Mouse (Mus musculus) liver, adult 2 months (tissue): ENCODE measurements around the gene Smarcc1. TPM values are rescaled to one million over a fixed set of nuclear protein-coding genes. Genes with fewer than 3 reads are reported as not detected.

Experiments
- DNase-seq: peaks from one replicate; pipeline ENCODE4 v3.0.0-alpha.2; 2011; ENCODE audit warnings: low read depth, low spot score; ENCODE audit errors: extremely low read depth
- H3K27ac ChIP-seq: fragments of 200-500 bp; replicated peaks from 2 replicates; pipeline ENCODE4 v1.5.1; 2012; ENCODE audit warnings: low read depth, mild to moderate bottlenecking, control low read depth, inconsistent platforms, low read length; ENCODE audit not compliant: insufficient read depth
- H3K27me3 ChIP-seq: fragments of 200-500 bp; 2 replicates; pipeline ENCODE4 v1.6.1; 2012; ENCODE audit warnings: mild to moderate bottlenecking, moderate library complexity, low read length, inconsistent platforms; ENCODE audit not compliant: control insufficient read depth, insufficient read depth
- H3K36me3 ChIP-seq: fragments of 200-500 bp; 2 replicates; pipeline ENCODE4 v1.6.1; 2012; ENCODE audit warnings: low read length, inconsistent platforms; ENCODE audit not compliant: control insufficient read depth, insufficient read depth
- H3K4me1 ChIP-seq: fragments of 200-500 bp; 2 replicates; pipeline ENCODE4 v1.6.1; 2011; ENCODE audit warnings: low read length; ENCODE audit not compliant: control insufficient read depth, insufficient read depth
- H3K4me3 ChIP-seq: fragments of 200-500 bp; 2 replicates; pipeline ENCODE4 v1.5.1; 2011; ENCODE audit warnings: low read depth, mild to moderate bottlenecking, control low read depth, low read length, moderate library complexity; ENCODE audit not compliant: insufficient read depth
- H3K79me2 ChIP-seq: fragments of 200-500 bp; 2 replicates; pipeline ENCODE4 v1.6.1; 2012; ENCODE audit warnings: inconsistent platforms, mild to moderate bottlenecking, low read length, moderate library complexity; ENCODE audit not compliant: control insufficient read depth, insufficient read depth
- H3K9ac ChIP-seq: fragments of 200-500 bp; 2 replicates; pipeline ENCODE4 v1.6.1; 2012; ENCODE audit warnings: low read depth, mild to moderate bottlenecking, control low read depth, inconsistent platforms, low read length
- CTCF ChIP-seq: fragments of 200-500 bp; IDR thresholded peaks from 2 replicates; pipeline ENCODE4 v1.5.1; 2011; ENCODE audit warnings: low read depth, low read length, control low read depth
- POLR2A ChIP-seq: fragments of 200-500 bp; IDR thresholded peaks from 2 replicates; pipeline ENCODE4 v1.6.1; 2011; ENCODE audit warnings: low read length, control low read depth; ENCODE audit not compliant: insufficient read depth; ENCODE audit errors: extremely low read depth
- WGBS: fragments of 180-500 bp; shearing (Covaris S2); methylation state at CpG from one replicate; pipeline ENCODE4 v1.1.7; 2018; 5-methylcytosine and 5-hydroxymethylcytosine counted together
- polyA plus RNA-seq: library from polyadenylated mRNA; depleted of rRNA; stranded (reverse); fragments of >200 nt; gene quantifications from 2 replicates; pipeline ENCODE4 v1.2.3, GENCODE M21; 2012
- total RNA-seq: library from RNA; depleted of rRNA; stranded (reverse); fragments of >200 nt; gene quantifications from 2 replicates; pipeline ENCODE4 v1.2.3, GENCODE M21; 2014

Smarcc1 gene
- total and polyA plus RNA-seq, 2 experiments = 7.5 to 9.8 TPM

GRCm38 (mm10) chr9:110081066-110081465 lies 36.4 kb upstream of the Smarcc1 start:
- no peak overlapping the region for H3K4me3 ChIP-seq
- WGBS = 90% methylated on average over 3 of the region's 3 CpGs
- no peaks in the 10 kb centered on the region for H3K4me1 ChIP-seq
- no peak overlapping the region for H3K27ac ChIP-seq
- TF ChIP-seq CTCF (no peak), POLR2A (no peak)
- H3K9ac ChIP-seq = no peak overlapping the region
- no peaks in the 10 kb centered on the region for H3K27me3 ChIP-seq
- no peaks in the 10 kb centered on the region for H3K79me2 ChIP-seq
- H3K36me3 ChIP-seq = peaks cover 7% of the 10 kb centered on the region; the same call in 1 of the 2 replicates
- no peak for DNase-seq

- H3K4me3 ChIP-seq = no peak overlapping the region
- no peaks in the 10 kb centered on the region for H3K27me3 ChIP-seq
- no peak overlapping the region for H3K27ac ChIP-seq
- TF ChIP-seq CTCF (no peak), POLR2A (no peak)
- H3K79me2 ChIP-seq = no peaks in the 10 kb centered on the region
- no peaks in the 10 kb centered on the region for H3K4me1 ChIP-seq
- peak; percentile 13 for DNase-seq
- H3K9ac ChIP-seq = no peak overlapping the region
- peaks cover 27% of the 10 kb centered on the region; the same call in 1 of the 2 replicates for H3K36me3 ChIP-seq
- 82% methylated on average over 25 of the region's 25 CpGs for WGBS
Measured at GRCm38 (mm10) chr9:110084201-110084964, 33.1 kb upstream of the Smarcc1 start.

DNA sequence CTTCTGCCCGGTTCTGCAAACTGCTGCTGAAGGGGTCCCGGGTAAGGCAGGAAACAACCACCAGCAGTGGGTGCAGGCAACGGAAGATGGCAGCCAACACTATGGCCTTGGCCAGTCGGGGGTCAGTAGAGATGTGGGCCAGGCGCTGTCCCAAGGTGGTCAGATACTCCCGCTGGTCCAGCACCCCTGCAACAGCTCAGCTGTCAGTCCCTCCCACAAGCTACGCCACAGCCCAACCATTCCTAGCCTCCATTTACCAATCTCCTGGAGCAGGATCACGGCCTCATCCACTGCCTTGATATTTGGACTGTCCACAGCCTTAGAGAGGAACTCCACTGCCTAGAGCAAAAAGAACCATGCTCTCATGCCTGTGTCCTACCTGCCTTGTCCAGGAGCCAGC lies 31.8 kb upstream of the Smarcc1 start:
- no peak for DNase-seq
- Histone ChIP-seq H3K9ac (no peak overlapping the region), H3K4me1 (no peaks in the 10 kb centered on the region), H3K36me3 (peaks cover 34% of the 10 kb centered on the region; the same call in 1 of the 2 replicates), H3K4me3 (no peak overlapping the region), H3K27ac (no peak overlapping the region), H3K79me2 (no peaks in the 10 kb centered on the region), H3K27me3 (no peaks in the 10 kb centered on the region)
- 94% methylated on average over 8 of the region's 8 CpGs for WGBS
- TF ChIP-seq POLR2A = no peak
- no peak for TF ChIP-seq CTCF

DNA sequence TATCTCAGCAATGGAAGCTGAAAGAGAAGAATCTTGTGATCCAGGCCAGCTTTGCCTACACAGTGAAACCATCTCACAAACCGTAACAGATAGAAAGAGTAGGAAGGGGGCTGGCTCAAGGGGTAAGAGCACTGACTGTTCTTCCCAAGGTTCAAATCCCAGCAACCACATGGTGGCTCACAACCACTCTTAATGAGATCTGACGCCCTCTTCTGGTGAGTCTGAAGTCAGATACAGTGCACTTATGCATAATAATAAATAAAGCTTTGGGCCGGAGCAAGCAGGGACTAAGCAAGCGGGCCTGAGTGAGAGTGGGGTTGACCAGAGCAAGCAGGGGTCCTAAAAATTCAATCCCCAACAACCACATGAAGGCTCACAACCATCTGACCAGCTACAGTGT lies 24.2 kb upstream of the Smarcc1 start:
- WGBS = 94% methylated on average over 4 of the region's 4 CpGs
- no peak overlapping the region for H3K27ac ChIP-seq
- TF ChIP-seq CTCF = no peak
- no peak for TF ChIP-seq POLR2A
- no peaks in the 10 kb centered on the region for H3K4me1 ChIP-seq
- no peaks in the 10 kb centered on the region for H3K79me2 ChIP-seq
- no peak overlapping the region for H3K9ac ChIP-seq
- no peak for DNase-seq
- peaks cover 42% of the 10 kb centered on the region for H3K36me3 ChIP-seq
- no peak overlapping the region for H3K4me3 ChIP-seq
- H3K27me3 ChIP-seq = no peaks in the 10 kb centered on the region

DNA sequence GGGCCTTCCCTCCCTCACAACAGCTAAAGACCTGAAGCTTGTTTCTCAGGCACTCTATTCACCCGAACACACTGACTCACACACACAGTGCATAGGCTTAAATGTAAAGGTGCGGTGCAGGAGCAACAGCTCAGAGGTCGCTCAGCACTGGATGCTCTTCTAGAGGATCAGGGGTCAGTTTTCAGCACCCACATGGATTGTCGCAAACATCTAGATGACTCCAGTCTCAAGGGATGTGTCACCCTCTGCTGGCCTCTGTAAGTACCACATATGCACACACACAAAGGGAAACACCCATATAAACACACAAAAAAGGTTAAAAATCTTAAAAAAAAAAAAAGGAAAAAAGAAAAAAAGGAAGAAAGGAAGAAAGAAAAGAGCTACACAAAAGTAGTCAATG lies 22.7 kb upstream of the Smarcc1 start:
- TF ChIP-seq CTCF (no peak), POLR2A (no peak)
- H3K27ac ChIP-seq = no peak overlapping the region
- H3K4me3 ChIP-seq = no peak overlapping the region
- DNase-seq = no peak
- no peaks in the 10 kb centered on the region for H3K79me2 ChIP-seq
- H3K9ac ChIP-seq = no peak overlapping the region
- peaks cover 35% of the 10 kb centered on the region for H3K36me3 ChIP-seq
- 98% methylated on average over 4 of the region's 4 CpGs for WGBS
- no peaks in the 10 kb centered on the region for H3K4me1 ChIP-seq
- H3K27me3 ChIP-seq = no peaks in the 10 kb centered on the region

- 96% methylated on average over 3 of the region's 3 CpGs for WGBS
- Histone ChIP-seq H3K9ac (no peak overlapping the region), H3K4me3 (no peak overlapping the region), H3K4me1 (no peaks in the 10 kb centered on the region), H3K36me3 (peaks cover 11% of the 10 kb centered on the region; the same call in 1 of the 2 replicates), H3K27ac (no peak overlapping the region), H3K79me2 (peaks cover 3% of the 10 kb centered on the region; the same call in 1 of the 2 replicates), H3K27me3 (no peaks in the 10 kb centered on the region)
- TF ChIP-seq POLR2A = no peak
- TF ChIP-seq CTCF = no peak
- no peak for DNase-seq
Measured at GRCm38 (mm10) chr9:110097791-110098190, 19.7 kb upstream of the Smarcc1 start.
